Mouse (Mus musculus) brain, adult 2 months (tissue): ENCODE results near the gene Slc35f1.

Experiments
- DNase-seq: peaks from one replicate; pipeline ENCODE4 v3.0.0; 2011; ENCODE audit warnings: low read depth, low spot score

The Slc35f1 gene

GRCm38 (mm10) chr10:52690334-52690991, at the start of gene Slc35f1:
Gene Slc35f1, plus strand, starts transcription at chr10:52690533.
- DNase-seq: peak; percentile 88

- DNase-seq: no peak
Observed at GRCm38 (mm10) chr10:52671234-52671633, 19.1 kb upstream of the Slc35f1 start.

- DNase-seq: peak; percentile 38
Observed at GRCm38 (mm10) chr10:52690992-52691731, 829 bp downstream of the Slc35f1 start.

- no peak for DNase-seq
Observed at GRCm38 (mm10) chr10:52703688-52704087, 13.4 kb downstream of the Slc35f1 start.

GRCm38 (mm10) chr10:52704101-52705051, 14.0 kb downstream of the Slc35f1 start:
- DNase-seq: peak; percentile 75

GRCm38 (mm10) chr10:52709482-52709881, 19.1 kb downstream of the Slc35f1 start:
- peak; percentile 46 for DNase-seq

GRCm38 (mm10) chr10:52712166-52712565, 21.8 kb downstream of the Slc35f1 start:
- peak; percentile 79 for DNase-seq

- DNase-seq: peak; percentile 53
Observed at GRCm38 (mm10) chr10:52714557-52714956, 24.2 kb downstream of the Slc35f1 start.

- DNase-seq: peak; percentile 65
Observed at GRCm38 (mm10) chr10:52715146-52715545, 24.8 kb downstream of the Slc35f1 start.

GRCm38 (mm10) chr10:52718199-52718917, 28.0 kb downstream of the Slc35f1 start:
- no peak for DNase-seq

- no peak for DNase-seq
Observed at GRCm38 (mm10) chr10:52726674-52727073, 36.3 kb downstream of the Slc35f1 start.

GRCm38 (mm10) chr10:52742671-52743379, 52.5 kb downstream of the Slc35f1 start:
- DNase-seq: peak; percentile 61

- DNase-seq: no peak
Observed at GRCm38 (mm10) chr10:52743831-52744230, 53.5 kb downstream of the Slc35f1 start.

GRCm38 (mm10) chr10:52748028-52748597, 57.8 kb downstream of the Slc35f1 start:
- DNase-seq: peak; percentile 5

GRCm38 (mm10) chr10:52755949-52756679, 65.8 kb downstream of the Slc35f1 start:
- no peak for DNase-seq

GRCm38 (mm10) chr10:52757496-52758260, 67.3 kb downstream of the Slc35f1 start:
- no peak for DNase-seq

- DNase-seq: peak; percentile 82
Observed at GRCm38 (mm10) chr10:52758589-52758988, 68.3 kb downstream of the Slc35f1 start.

GRCm38 (mm10) chr10:52760527-52760926, 70.2 kb downstream of the Slc35f1 start:
- peak; percentile 31 for DNase-seq
